Mouse (Mus musculus): ENCODE measurements around the gene Il6ra. TPM values are rescaled to one million over a fixed set of nuclear protein-coding genes. Genes with fewer than 3 reads are reported as not detected.
"Not testable (repeated sequence)": the region's sequence is repeated elsewhere in the genome, so short reads cannot be mapped to it uniquely, and the experiment has no call there.

Gene Il6ra
- total RNA-seq, 1 experiment from 2014 or later = 11.5 TPM

DNA sequence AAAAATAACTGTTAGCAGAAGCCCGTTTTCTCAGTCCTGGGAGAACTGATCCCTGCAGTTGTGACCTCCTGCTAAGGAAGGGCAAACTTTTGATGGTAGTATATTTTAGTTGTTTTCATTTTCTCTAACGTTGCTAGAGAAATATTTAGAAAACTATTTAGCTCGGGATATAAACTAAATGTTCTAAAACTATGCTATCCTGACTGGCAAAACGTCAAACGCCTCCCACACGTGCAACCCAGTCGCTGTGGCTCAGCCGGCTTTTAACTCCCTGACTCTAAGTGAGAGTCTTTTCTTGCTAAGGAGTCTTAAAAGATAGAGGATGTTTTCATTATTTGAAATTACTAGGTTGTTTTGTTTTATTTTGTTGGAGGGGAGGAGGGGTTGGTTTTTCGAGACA, 38.0 kb downstream of the Il6ra start:
- no peak for DNase-seq

GRCm38 (mm10) chr3:89874076-89874475, 38.9 kb downstream of the Il6ra start:
- no peak for DNase-seq

DNA sequence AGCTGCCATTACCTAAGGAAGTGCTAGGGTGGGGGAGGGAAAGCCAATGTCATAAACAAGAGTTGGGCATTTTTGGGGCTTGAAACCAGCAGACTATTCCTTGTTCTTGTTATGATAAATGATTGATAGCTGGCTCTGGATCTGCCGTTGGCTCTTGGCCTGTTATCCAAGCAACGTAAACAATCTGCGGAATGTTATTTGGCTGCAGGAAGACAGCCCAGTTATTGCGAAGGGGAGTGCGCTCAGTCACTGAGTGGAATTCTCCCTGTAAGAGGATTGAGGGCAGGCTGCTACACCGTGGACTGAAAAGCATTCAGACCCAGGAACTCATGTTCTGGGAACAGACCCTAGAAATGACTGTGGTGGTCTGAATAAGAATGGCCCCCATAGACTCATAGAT, 40.3 kb downstream of the Il6ra start:
- no peak for DNase-seq

DNA sequence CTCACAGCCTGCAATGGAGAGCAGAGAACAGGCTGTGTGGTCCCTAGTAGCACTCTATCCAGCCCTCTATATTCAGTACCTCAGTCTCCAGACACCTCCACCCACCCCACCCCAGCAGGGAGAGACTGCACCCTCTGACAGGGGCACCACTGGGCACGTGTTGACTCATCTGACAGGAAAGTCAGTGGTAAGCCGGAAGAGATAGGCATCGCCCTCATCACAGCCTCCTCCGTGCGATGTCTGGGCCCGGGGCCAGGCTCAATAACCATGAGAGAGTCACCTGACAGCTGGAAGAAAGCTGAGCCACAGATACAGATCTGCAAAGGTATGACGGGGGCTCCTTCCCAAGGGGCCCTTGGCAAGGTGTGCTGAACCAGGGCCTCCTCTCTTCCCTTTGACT, 40.8 kb downstream of the Il6ra start:
- peak; percentile 48 for DNase-seq

DNA sequence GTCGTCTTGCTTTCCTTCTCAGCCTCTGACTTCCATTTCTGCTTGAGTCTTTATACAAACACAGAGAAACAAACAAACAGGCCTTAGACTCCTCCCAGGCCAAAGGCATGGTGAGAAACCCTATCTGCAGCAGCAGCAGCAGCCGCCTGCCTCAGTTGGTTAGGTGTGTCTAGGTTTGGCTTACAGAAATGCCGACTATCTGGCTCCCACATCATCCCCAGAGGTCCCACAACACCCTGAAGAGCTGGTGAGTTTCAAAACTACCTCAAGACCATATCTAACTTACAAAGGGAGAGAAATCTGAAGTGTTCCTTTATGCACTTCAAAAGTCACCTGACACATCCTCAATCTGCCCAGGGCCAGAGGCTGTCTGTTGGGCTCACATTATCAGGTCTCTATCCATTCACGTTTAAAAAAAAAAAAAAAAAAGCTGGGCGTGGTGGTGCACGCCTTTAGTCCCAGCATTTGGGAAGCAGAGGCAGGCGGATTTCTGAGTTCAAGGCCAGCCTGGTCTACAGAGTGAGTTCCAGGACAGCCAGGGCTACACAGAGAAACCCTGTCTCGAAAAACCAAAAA, 41.6 kb downstream of the Il6ra start:
- DNase-seq = no peak

- no peak for DNase-seq
Measured at GRCm38 (mm10) chr3:89870472-89871271, 42.3 kb downstream of the Il6ra start.

DNA sequence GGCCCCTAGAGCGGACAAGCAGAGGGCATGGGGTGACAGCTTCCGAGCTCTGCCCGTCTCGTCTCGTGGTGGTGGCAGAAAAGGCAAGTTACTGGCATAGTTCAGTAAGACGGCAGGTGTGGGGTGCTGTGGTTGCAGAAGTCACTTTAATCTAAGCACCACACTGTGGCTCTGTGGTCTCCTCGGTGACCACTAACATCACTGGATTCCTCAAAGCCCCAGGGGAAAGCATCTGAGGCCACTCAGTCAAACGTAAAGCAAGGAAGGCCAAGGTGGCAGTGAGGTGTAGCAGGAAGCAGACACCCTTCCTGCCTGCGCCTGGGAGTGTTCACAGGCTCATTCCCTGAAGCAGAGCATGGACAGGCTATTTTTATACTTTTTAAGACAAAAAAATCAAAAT, 43.4 kb downstream of the Il6ra start:
- DNase-seq = peak; percentile 17

GRCm38 (mm10) chr3:89868956-89869355, 44.0 kb downstream of the Il6ra start:
- DNase-seq = no peak

- DNase-seq = peak; percentile 58
Measured at GRCm38 (mm10) chr3:89868357-89868756, 44.6 kb downstream of the Il6ra start.

DNA sequence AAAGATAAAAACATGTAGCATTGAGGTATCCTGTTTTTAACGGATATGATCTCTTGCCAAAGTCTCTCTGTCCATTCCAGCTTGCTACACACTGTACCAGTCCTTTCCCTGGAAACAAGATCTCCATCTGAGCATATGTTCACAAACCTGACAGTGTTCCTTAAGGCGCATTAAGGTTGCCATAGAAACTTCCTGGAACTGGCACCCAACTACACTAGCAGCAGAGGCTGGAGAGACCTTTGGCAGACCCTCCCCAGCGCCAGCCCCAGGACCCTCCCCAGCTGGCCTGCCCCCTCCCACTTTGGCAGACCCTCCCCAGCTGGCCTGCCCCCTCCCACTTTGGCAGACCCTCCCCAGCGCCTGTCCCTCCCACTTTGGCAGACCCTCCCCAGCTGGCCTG, 45.3 kb downstream of the Il6ra start:
- no peak for DNase-seq

GRCm38 (mm10) chr3:89865764-89866163, 47.2 kb downstream of the Il6ra start:
- DNase-seq = no peak

DNA sequence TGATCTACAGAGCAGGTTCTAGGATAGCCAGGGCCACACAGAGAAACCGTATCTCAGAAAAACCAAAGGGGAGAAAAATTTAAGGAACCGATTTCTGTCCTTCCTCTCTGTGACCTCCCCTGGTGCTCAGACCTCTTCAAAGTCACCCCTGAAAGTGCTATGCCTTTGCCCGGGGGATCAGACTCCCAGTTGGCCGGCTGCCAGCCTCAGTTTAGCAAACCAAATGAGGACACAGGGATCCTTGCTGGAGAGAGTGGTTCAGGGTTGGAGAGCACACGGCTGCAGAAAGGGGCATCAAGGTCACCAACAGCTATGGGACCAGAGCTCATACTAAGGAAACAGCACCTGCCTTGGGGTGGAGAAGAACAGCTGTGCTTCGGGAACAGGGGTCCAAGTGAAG, 48.0 kb downstream of the Il6ra start:
- DNase-seq = no peak

DNA sequence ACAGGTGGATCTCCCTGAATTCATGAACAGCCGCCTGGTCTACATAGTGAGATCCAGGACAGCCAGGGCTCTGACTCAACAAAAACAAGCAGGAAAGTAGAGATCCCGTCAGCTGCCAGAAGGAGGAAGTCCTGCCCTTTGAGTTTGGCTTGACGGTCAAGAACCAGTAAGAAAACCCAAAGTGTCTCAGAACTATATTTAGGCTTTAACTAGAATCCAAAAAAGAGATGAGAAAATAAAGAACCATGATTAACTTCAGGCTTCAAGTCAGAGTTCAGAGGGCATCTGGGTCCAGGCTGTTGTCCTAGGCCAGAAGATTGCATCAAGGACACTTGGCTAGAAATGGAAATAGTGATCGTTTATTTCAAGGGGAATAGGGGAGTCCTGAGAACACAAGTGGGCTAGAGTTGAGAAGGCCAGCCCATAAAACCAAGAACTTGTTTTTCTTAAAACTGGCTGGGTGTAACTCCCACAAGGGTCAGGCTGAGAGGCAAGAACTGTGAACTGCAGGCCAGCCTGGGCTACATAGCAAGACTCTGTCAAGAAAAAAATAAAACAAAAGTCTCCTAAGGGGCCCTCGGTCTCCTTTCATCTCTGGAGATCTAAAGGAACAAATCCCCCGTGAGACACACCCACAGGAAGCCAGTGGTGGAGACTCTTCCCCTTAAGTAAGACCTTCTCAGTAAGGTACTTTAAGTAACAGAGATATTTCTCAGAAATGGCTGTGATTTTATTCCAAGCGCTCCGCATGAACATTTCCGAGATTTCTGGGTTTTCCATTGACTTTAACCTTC, 49.1 kb downstream of the Il6ra start:
- DNase-seq = peak; percentile 42

DNA sequence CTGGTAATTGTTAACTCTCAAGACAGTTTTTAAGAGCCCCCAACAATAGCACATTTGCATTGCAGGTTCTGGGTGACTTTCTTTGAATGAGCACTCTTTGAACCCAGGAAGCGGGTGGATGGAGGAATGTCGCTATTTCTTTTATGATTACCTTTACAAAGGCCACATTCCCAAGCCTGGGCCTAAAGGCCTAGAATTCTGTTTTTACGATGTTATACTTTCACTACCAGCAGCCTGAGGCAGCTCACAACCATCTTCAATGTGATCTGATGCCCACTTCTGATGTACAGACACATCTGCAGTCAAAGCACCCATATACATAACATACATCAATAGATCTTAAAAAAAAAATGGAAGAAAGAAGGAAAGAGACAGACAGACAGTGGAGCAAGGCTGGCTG, 49.7 kb downstream of the Il6ra start:
- not testable (repeated sequence) for DNase-seq

DNA sequence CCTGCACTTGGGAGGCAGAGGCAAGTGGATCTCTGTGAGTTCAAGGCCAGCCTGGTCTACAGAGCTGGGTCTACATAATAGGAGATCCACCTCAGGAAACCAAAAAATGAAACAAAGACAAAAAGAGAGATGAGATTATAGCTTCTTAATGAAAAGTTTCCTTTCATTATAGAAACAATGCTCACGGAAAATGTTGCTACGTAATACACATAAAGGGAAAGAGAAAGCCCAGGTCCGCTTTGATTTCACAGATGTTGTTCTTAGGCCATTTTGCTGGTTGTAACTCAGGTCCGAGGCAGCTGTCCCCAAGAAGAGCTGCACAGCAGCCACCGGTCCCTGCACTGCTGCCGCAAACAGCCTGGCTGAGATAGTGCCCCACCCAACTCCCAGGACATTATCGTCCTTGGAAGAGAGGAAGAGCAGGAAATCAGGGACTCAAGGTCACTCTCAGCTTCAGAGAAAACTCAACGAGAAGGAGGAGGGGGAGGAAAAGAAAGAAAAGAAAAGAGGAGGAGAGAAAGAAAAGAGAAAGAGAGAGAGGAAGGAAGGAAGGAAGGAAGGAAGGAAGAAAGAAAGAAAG, 50.7 kb downstream of the Il6ra start:
- DNase-seq = no peak

- DNase-seq = peak; percentile 87
Measured at GRCm38 (mm10) chr3:89861070-89861469, 51.9 kb downstream of the Il6ra start.

DNA sequence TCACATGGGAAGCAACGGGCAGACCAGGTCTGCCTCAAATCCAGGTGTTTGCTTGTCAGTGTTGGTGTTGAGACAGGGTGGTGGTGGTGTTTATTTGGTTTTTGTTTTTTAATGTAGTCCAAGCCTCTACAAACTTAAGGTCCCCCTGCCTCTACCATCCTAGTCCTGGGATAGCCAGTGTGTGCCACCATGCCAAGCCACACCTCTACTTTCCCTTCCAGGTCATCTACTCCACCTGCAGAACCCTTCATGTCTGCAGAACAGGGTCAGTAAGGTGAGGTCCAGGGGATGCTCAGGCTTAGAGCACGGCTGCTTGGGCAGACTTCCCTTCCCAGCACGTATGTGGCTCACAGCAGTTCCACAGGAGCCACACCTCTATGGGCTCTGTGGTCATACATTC, 52.7 kb downstream of the Il6ra start:
- DNase-seq = no peak

- no peak for DNase-seq
Measured at GRCm38 (mm10) chr3:89859936-89860335, 53.1 kb downstream of the Il6ra start.

GRCm38 (mm10) chr3:89858888-89859287, 54.1 kb downstream of the Il6ra start:
- no peak for DNase-seq

- DNase-seq = no peak
Measured at GRCm38 (mm10) chr3:89858123-89858522, 54.9 kb downstream of the Il6ra start.

- peak; percentile 52 for DNase-seq
Measured at GRCm38 (mm10) chr3:89857353-89857752, 55.6 kb downstream of the Il6ra start.

GRCm38 (mm10) chr3:89853752-89854151, 59.2 kb downstream of the Il6ra start:
- DNase-seq = peak; percentile 67

DNA sequence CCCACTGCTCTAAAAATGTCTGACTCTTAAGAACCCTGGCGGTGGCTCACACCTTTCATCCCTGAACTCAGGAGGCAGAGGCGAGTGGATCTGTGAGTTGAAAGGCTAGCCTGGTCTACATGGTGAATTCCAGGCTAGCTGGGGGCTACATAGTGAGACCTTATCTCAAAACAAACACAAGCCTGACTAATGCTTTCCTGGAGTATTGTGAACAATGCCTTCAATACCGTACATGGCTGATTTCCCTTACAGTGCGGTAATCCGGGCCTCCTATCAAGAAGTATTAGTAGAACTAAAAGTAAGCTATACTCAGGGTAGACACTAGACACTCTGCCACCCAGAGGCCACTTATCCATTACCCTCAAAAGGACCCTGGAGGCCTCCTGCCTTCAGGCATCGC, 64.9 kb downstream of the Il6ra start:
- no peak for DNase-seq

All from adrenal gland, postnatal 14 days (tissue).